Mouse (Mus musculus): ENCODE results near the gene Skiv2l. TPM values are rescaled to one million over a fixed set of nuclear protein-coding genes. Genes with fewer than 3 reads are reported as not detected.

Skiv2l gene
- total and polyA plus RNA-seq, 2 experiments, result 32.0 to 61.7 TPM

- TF ChIP-seq POLR2A (IDR thresholded peaks at IDR 0.05; ENCODE audit: extremely low read depth, insufficient read depth, low read length), result 0 out of 2 replicates have a peak, but pooled peaks have one; percentile 33
- TF ChIP-seq CTCF (IDR thresholded peaks at IDR 0.05; ENCODE audit: low read depth, low read length), result no peak
These were observed 4.8 kb upstream of the Skiv2l start for GRCm38 (mm10) chr17:34854761-34855160.

GRCm38 (mm10) chr17:34853511-34853910 is 3.5 kb upstream of the Skiv2l start:
- H3K9ac ChIP-seq (ENCODE audit: low read depth, low read length), result no peak overlapping the region
- peaks cover 34% of the 10 kb centered on the region for H3K36me3 ChIP-seq (ENCODE audit: control insufficient read depth, insufficient read depth, low read length)
- H3K27me3 ChIP-seq (ENCODE audit: control insufficient read depth, insufficient read depth, low read length), result no peaks in the 10 kb centered on the region
- H3K79me2 ChIP-seq (ENCODE audit: control insufficient read depth, insufficient read depth, low read length), result no peaks in the 10 kb centered on the region; the same call in 1 of the 2 replicates
- TF ChIP-seq POLR2A (IDR thresholded peaks at IDR 0.05; ENCODE audit: extremely low read depth, insufficient read depth, low read length) (no peak), CTCF (IDR thresholded peaks at IDR 0.05; ENCODE audit: low read depth, low read length) (no peak)
- 32% methylated on average over 8 of the region's 8 CpGs for WGBS
- H3K27ac ChIP-seq (replicated peaks; ENCODE audit: insufficient read depth, low read depth, low read length), result peak overlapping the region; percentile 60
- no peak overlapping the region for H3K4me3 ChIP-seq (ENCODE audit: insufficient read depth, low read depth, low read length)
- peaks cover 43% of the 10 kb centered on the region for H3K4me1 ChIP-seq (ENCODE audit: control insufficient read depth, insufficient read depth, low read length)
- peak; percentile 85 for DNase-seq (ENCODE audit: extremely low read depth, low read depth, low spot score)

More at GRCm38 (mm10) chr17:34854761-34855160, 4.8 kb upstream of the Skiv2l start:
- Histone ChIP-seq H3K27ac (replicated peaks; ENCODE audit: insufficient read depth, low read depth, low read length) (peak overlapping the region; percentile 9), H3K27me3 (ENCODE audit: control insufficient read depth, insufficient read depth, low read length) (no peaks in the 10 kb centered on the region), H3K9ac (ENCODE audit: low read depth, low read length) (no peak overlapping the region), H3K36me3 (ENCODE audit: control insufficient read depth, insufficient read depth, low read length) (peaks cover 46% of the 10 kb centered on the region), H3K4me1 (ENCODE audit: control insufficient read depth, insufficient read depth, low read length) (peaks cover 48% of the 10 kb centered on the region), H3K4me3 (ENCODE audit: insufficient read depth, low read depth, low read length) (no peak overlapping the region), H3K79me2 (ENCODE audit: control insufficient read depth, insufficient read depth, low read length) (no peaks in the 10 kb centered on the region)
- WGBS, result 23% methylated on average over 3 of the region's 3 CpGs
- DNase-seq (ENCODE audit: extremely low read depth, low read depth, low spot score), result peak; percentile 79

- TF ChIP-seq CTCF (IDR thresholded peaks at IDR 0.05; ENCODE audit: low read depth, low read length) (no peak), POLR2A (IDR thresholded peaks at IDR 0.05; ENCODE audit: extremely low read depth, insufficient read depth, low read length) (no peak)
- Histone ChIP-seq H3K9ac (ENCODE audit: low read depth, low read length) (peak overlapping the region; percentile 84), H3K4me1 (ENCODE audit: control insufficient read depth, insufficient read depth, low read length) (peaks cover 27% of the 10 kb centered on the region; the same call in 1 of the 2 replicates), H3K4me3 (ENCODE audit: insufficient read depth, low read depth, low read length) (peak overlapping the region; percentile 83), H3K79me2 (ENCODE audit: control insufficient read depth, insufficient read depth, low read length) (no peaks in the 10 kb centered on the region; the same call in 1 of the 2 replicates), H3K36me3 (ENCODE audit: control insufficient read depth, insufficient read depth, low read length) (peaks cover 15% of the 10 kb centered on the region), H3K27ac (replicated peaks; ENCODE audit: insufficient read depth, low read depth, low read length) (peak overlapping the region; percentile 77), H3K27me3 (ENCODE audit: control insufficient read depth, insufficient read depth, low read length) (no peaks in the 10 kb centered on the region)
- WGBS, result 1% methylated on average over 25 of the region's 25 CpGs
- DNase-seq (ENCODE audit: extremely low read depth, low read depth, low spot score), result peak; percentile 53
These were observed 611 bp upstream of the Skiv2l start for GRCm38 (mm10) chr17:34850517-34851125.

GRCm38 (mm10) chr17:34847615-34848014 is 2.4 kb downstream of the Skiv2l start:
- no peaks in the 10 kb centered on the region for H3K27me3 ChIP-seq (ENCODE audit: control insufficient read depth, insufficient read depth, low read length)
- WGBS, result 98% methylated on average over 7 of the region's 7 CpGs
- TF ChIP-seq CTCF (IDR thresholded peaks at IDR 0.05; ENCODE audit: low read depth, low read length), result no peak
- no peak for TF ChIP-seq POLR2A (IDR thresholded peaks at IDR 0.05; ENCODE audit: extremely low read depth, insufficient read depth, low read length)
- H3K4me3 ChIP-seq (ENCODE audit: insufficient read depth, low read depth, low read length), result no peak overlapping the region
- H3K27ac ChIP-seq (replicated peaks; ENCODE audit: insufficient read depth, low read depth, low read length), result no peak overlapping the region
- H3K9ac ChIP-seq (ENCODE audit: low read depth, low read length), result no peak overlapping the region
- peaks cover 18% of the 10 kb centered on the region for H3K36me3 ChIP-seq (ENCODE audit: control insufficient read depth, insufficient read depth, low read length)
- H3K79me2 ChIP-seq (ENCODE audit: control insufficient read depth, insufficient read depth, low read length), result no peaks in the 10 kb centered on the region; the same call in 1 of the 2 replicates
- no peak for DNase-seq (ENCODE audit: extremely low read depth, low read depth, low spot score)
- H3K4me1 ChIP-seq (ENCODE audit: control insufficient read depth, insufficient read depth, low read length), result peaks cover 15% of the 10 kb centered on the region; the same call in 1 of the 2 replicates

- Histone ChIP-seq H3K79me2 (ENCODE audit: control insufficient read depth, insufficient read depth, low read length) (no peaks in the 10 kb centered on the region; the same call in 1 of the 2 replicates), H3K4me1 (ENCODE audit: control insufficient read depth, insufficient read depth, low read length) (peaks cover 13% of the 10 kb centered on the region; the same call in 1 of the 2 replicates), H3K36me3 (ENCODE audit: control insufficient read depth, insufficient read depth, low read length) (peaks cover 18% of the 10 kb centered on the region), H3K27ac (replicated peaks; ENCODE audit: insufficient read depth, low read depth, low read length) (no peak overlapping the region), H3K27me3 (ENCODE audit: control insufficient read depth, insufficient read depth, low read length) (no peaks in the 10 kb centered on the region), H3K9ac (ENCODE audit: low read depth, low read length) (no peak overlapping the region), H3K4me3 (ENCODE audit: insufficient read depth, low read depth, low read length) (no peak overlapping the region)
- no peak for DNase-seq (ENCODE audit: extremely low read depth, low read depth, low spot score)
- no peak for TF ChIP-seq CTCF (IDR thresholded peaks at IDR 0.05; ENCODE audit: low read depth, low read length)
- TF ChIP-seq POLR2A (IDR thresholded peaks at IDR 0.05; ENCODE audit: extremely low read depth, insufficient read depth, low read length), result no peak
- 97% methylated on average over 6 of the region's 6 CpGs for WGBS
These were observed 2.8 kb downstream of the Skiv2l start for GRCm38 (mm10) chr17:34847192-34847591.

- TF ChIP-seq POLR2A (IDR thresholded peaks at IDR 0.05; ENCODE audit: extremely low read depth, insufficient read depth, low read length) (no peak), CTCF (IDR thresholded peaks at IDR 0.05; ENCODE audit: low read depth, low read length) (no peak)
- WGBS, result 95% methylated on average over 13 of the region's 13 CpGs
- peaks cover 18% of the 10 kb centered on the region for H3K36me3 ChIP-seq (ENCODE audit: control insufficient read depth, insufficient read depth, low read length)
These were observed 5.1 kb downstream of the Skiv2l start for GRCm38 (mm10) chr17:34844884-34845283.

More at GRCm38 (mm10) chr17:34844884-34845283, 5.1 kb downstream of the Skiv2l start:
- H3K9ac ChIP-seq (ENCODE audit: low read depth, low read length), result no peak overlapping the region
- peaks cover 4% of the 10 kb centered on the region; the same call in 1 of the 2 replicates for H3K4me1 ChIP-seq (ENCODE audit: control insufficient read depth, insufficient read depth, low read length)
- H3K79me2 ChIP-seq (ENCODE audit: control insufficient read depth, insufficient read depth, low read length), result no peaks in the 10 kb centered on the region; the same call in 1 of the 2 replicates
- H3K4me3 ChIP-seq (ENCODE audit: insufficient read depth, low read depth, low read length), result no peak overlapping the region
- no peak for DNase-seq (ENCODE audit: extremely low read depth, low read depth, low spot score)
- no peaks in the 10 kb centered on the region for H3K27me3 ChIP-seq (ENCODE audit: control insufficient read depth, insufficient read depth, low read length)
- H3K27ac ChIP-seq (replicated peaks; ENCODE audit: insufficient read depth, low read depth, low read length), result no peak overlapping the region
